Mouse (Mus musculus): ENCODE measurements at regions not wholly inside any gene's neighbourhood (a gene's known extent, or its start where the extent isn't known, plus 50 kb on each side); places are given as distances from the start of the nearest gene placed in this dataset.

GRCm38 (mm10) chr4:101355431-101356092 lies 63.5 kb upstream of the Ak4 start:
- peaks cover 34% of the 10 kb centered on the region for H3K4me1 ChIP-seq
- no peaks in the 10 kb centered on the region; the same call in 1 of the 2 replicates for H3K27me3 ChIP-seq (ENCODE audit: low read depth, poor library complexity, severe bottlenecking)
- peak; percentile 38 for DNase-seq (ENCODE audit: low spot score)
- H3K27ac ChIP-seq (replicated peaks), result peak overlapping the region; percentile 96
- WGBS, result under 1% methylated on average over 31 of the region's 31 CpGs
- H3K9me3 ChIP-seq (replicated peaks), result no peaks in the 10 kb centered on the region
- H3K4me3 ChIP-seq, result peak overlapping the region; percentile 78
- H3K36me3 ChIP-seq, result peaks cover 3% of the 10 kb centered on the region; the same call in 1 of the 2 replicates

- peaks cover 8% of the 10 kb centered on the region; the same call in 1 of the 2 replicates for H3K36me3 ChIP-seq
- no peaks in the 10 kb centered on the region; the same call in 1 of the 2 replicates for H3K27me3 ChIP-seq (ENCODE audit: low read depth, poor library complexity, severe bottlenecking)
- 13% methylated on average over 7 of the region's 7 CpGs for WGBS
- H3K4me3 ChIP-seq, result peak overlapping the region; percentile 78
- no peaks in the 10 kb centered on the region for H3K9me3 ChIP-seq (replicated peaks)
- DNase-seq (ENCODE audit: low spot score), result no peak
- H3K4me1 ChIP-seq, result peaks cover 34% of the 10 kb centered on the region
- peak overlapping the region; percentile 96; the same call in 1 of the 2 replicates for H3K27ac ChIP-seq (replicated peaks)
Measured at GRCm38 (mm10) chr4:101354951-101355350, 64.1 kb upstream of the Ak4 start.

- peaks cover 34% of the 10 kb centered on the region for H3K4me1 ChIP-seq
- no peaks in the 10 kb centered on the region; the same call in 1 of the 2 replicates for H3K27me3 ChIP-seq (ENCODE audit: low read depth, poor library complexity, severe bottlenecking)
- DNase-seq (ENCODE audit: low spot score), result no peak
- WGBS, result 59% methylated on average over 7 of the region's 7 CpGs
- no peaks in the 10 kb centered on the region for H3K9me3 ChIP-seq (replicated peaks)
- H3K4me3 ChIP-seq, result peak overlapping the region; percentile 78
- peaks cover 11% of the 10 kb centered on the region; the same call in 1 of the 2 replicates for H3K36me3 ChIP-seq
- no peak overlapping the region for H3K27ac ChIP-seq (replicated peaks)
Measured at GRCm38 (mm10) chr4:101354086-101354855, 64.8 kb upstream of the Ak4 start.

- H3K27me3 ChIP-seq (ENCODE audit: low read depth, poor library complexity, severe bottlenecking), result no peaks in the 10 kb centered on the region; the same call in 1 of the 2 replicates
- H3K9me3 ChIP-seq (replicated peaks), result no peaks in the 10 kb centered on the region
- WGBS, result 88% methylated on average over 4 of the region's 4 CpGs
- H3K4me3 ChIP-seq, result no peak overlapping the region
- H3K27ac ChIP-seq (replicated peaks), result no peak overlapping the region
- H3K36me3 ChIP-seq, result peaks cover 11% of the 10 kb centered on the region; the same call in 1 of the 2 replicates
- DNase-seq (ENCODE audit: low spot score), result no peak
- H3K4me1 ChIP-seq, result peaks cover 26% of the 10 kb centered on the region
Measured at GRCm38 (mm10) chr4:101352178-101352577, 66.9 kb upstream of the Ak4 start.

- WGBS, result 95% methylated on average over 3 of the region's 3 CpGs
- Histone ChIP-seq H3K4me1 (peaks cover 22% of the 10 kb centered on the region), H3K4me3 (no peak overlapping the region), H3K27ac (replicated peaks) (no peak overlapping the region), H3K27me3 (ENCODE audit: low read depth, poor library complexity, severe bottlenecking) (no peaks in the 10 kb centered on the region; the same call in 1 of the 2 replicates), H3K36me3 (peaks cover 13% of the 10 kb centered on the region), H3K9me3 (replicated peaks) (no peaks in the 10 kb centered on the region)
- no peak for DNase-seq (ENCODE audit: low spot score)
Measured at GRCm38 (mm10) chr4:101351716-101352115, 67.4 kb upstream of the Ak4 start.

- Histone ChIP-seq H3K27ac (replicated peaks) (no peak overlapping the region), H3K36me3 (peaks cover 23% of the 10 kb centered on the region), H3K4me3 (no peak overlapping the region), H3K9me3 (replicated peaks) (no peaks in the 10 kb centered on the region), H3K4me1 (peaks cover 22% of the 10 kb centered on the region), H3K27me3 (ENCODE audit: low read depth, poor library complexity, severe bottlenecking) (no peaks in the 10 kb centered on the region; the same call in 1 of the 2 replicates)
- 92% methylated on average over 8 of the region's 8 CpGs for WGBS
- no peak for DNase-seq (ENCODE audit: low spot score)
Measured at GRCm38 (mm10) chr4:101350656-101351055, 68.4 kb upstream of the Ak4 start.

GRCm38 (mm10) chr4:101350222-101350621 lies 68.9 kb upstream of the Ak4 start:
- Histone ChIP-seq H3K9me3 (replicated peaks) (no peaks in the 10 kb centered on the region), H3K27ac (replicated peaks) (no peak overlapping the region), H3K36me3 (peaks cover 27% of the 10 kb centered on the region), H3K4me1 (peaks cover 17% of the 10 kb centered on the region), H3K4me3 (no peak overlapping the region), H3K27me3 (ENCODE audit: low read depth, poor library complexity, severe bottlenecking) (no peaks in the 10 kb centered on the region; the same call in 1 of the 2 replicates)
- 91% methylated on average over 3 of the region's 3 CpGs for WGBS
- no peak for DNase-seq (ENCODE audit: low spot score)

GRCm38 (mm10) chr4:101349413-101349812 lies 69.7 kb upstream of the Ak4 start:
- WGBS, result 43% methylated on average over 4 of the region's 4 CpGs
- Histone ChIP-seq H3K4me1 (peaks cover 9% of the 10 kb centered on the region), H3K4me3 (no peak overlapping the region), H3K36me3 (peaks cover 29% of the 10 kb centered on the region), H3K9me3 (replicated peaks) (no peaks in the 10 kb centered on the region), H3K27ac (replicated peaks) (no peak overlapping the region), H3K27me3 (ENCODE audit: low read depth, poor library complexity, severe bottlenecking) (no peaks in the 10 kb centered on the region)
- no peak for DNase-seq (ENCODE audit: low spot score)

GRCm38 (mm10) chr4:101347309-101347708 lies 71.8 kb upstream of the Ak4 start:
- no peaks in the 10 kb centered on the region for H3K9me3 ChIP-seq (replicated peaks)
- no peaks in the 10 kb centered on the region for H3K27me3 ChIP-seq (ENCODE audit: low read depth, poor library complexity, severe bottlenecking)
- peaks cover 39% of the 10 kb centered on the region for H3K36me3 ChIP-seq
- WGBS, result 86% methylated on average over 6 of the region's 6 CpGs
- H3K4me1 ChIP-seq, result no peaks in the 10 kb centered on the region
- no peak overlapping the region for H3K27ac ChIP-seq (replicated peaks)
- no peak overlapping the region for H3K4me3 ChIP-seq
- no peak for DNase-seq (ENCODE audit: low spot score)

- H3K27me3 ChIP-seq (ENCODE audit: low read depth, poor library complexity, severe bottlenecking), result no peaks in the 10 kb centered on the region
- no peak for DNase-seq (ENCODE audit: low spot score)
- H3K4me1 ChIP-seq, result no peaks in the 10 kb centered on the region
- peaks cover 29% of the 10 kb centered on the region for H3K36me3 ChIP-seq
- no peak overlapping the region for H3K27ac ChIP-seq (replicated peaks)
- H3K9me3 ChIP-seq (replicated peaks), result no peaks in the 10 kb centered on the region
- whole genome bisulfite sequencing, result 93% methylated on average over 8 of the region's 8 CpGs
- no peak overlapping the region for H3K4me3 ChIP-seq
Measured at GRCm38 (mm10) chr4:101342071-101342762, 76.9 kb upstream of the Ak4 start.

GRCm38 (mm10) chr4:101340741-101341140 lies 75.7 kb upstream of the Jak1 start:
- DNase-seq (ENCODE audit: low spot score), result no peak
- H3K4me3 ChIP-seq, result no peak overlapping the region
- no peak overlapping the region for H3K27ac ChIP-seq (replicated peaks)
- H3K9me3 ChIP-seq (replicated peaks), result no peaks in the 10 kb centered on the region
- peaks cover 17% of the 10 kb centered on the region for H3K36me3 ChIP-seq
- H3K4me1 ChIP-seq, result no peaks in the 10 kb centered on the region
- no peaks in the 10 kb centered on the region for H3K27me3 ChIP-seq (ENCODE audit: low read depth, poor library complexity, severe bottlenecking)

GRCm38 (mm10) chr4:101338211-101338610 lies 73.1 kb upstream of the Jak1 start:
- no peak overlapping the region for H3K27ac ChIP-seq (replicated peaks)
- H3K4me3 ChIP-seq, result no peak overlapping the region
- H3K27me3 ChIP-seq (ENCODE audit: low read depth, poor library complexity, severe bottlenecking), result no peaks in the 10 kb centered on the region
- no peaks in the 10 kb centered on the region for H3K9me3 ChIP-seq (replicated peaks)
- H3K4me1 ChIP-seq, result no peaks in the 10 kb centered on the region; the same call in 1 of the 2 replicates
- H3K36me3 ChIP-seq, result no peaks in the 10 kb centered on the region
- no peak for DNase-seq (ENCODE audit: low spot score)
